Mouse (Mus musculus): ENCODE data around the gene Gm12216. TPM values are rescaled to one million over a fixed set of nuclear protein-coding genes. Genes with fewer than 3 reads are reported as not detected.
"Not testable (repeated sequence)": the region's sequence is repeated elsewhere in the genome, so short reads cannot be mapped to it uniquely, and the experiment has no call there.

Gene Gm12216
- total RNA-seq, 2 experiments from 2014 or later, result 1.9 to 2.0 TPM

- intact Hi-C loops (cut with DNase I), result no loop called here
- DNase-seq, result no peak
Measured at GRCm38 (mm10) chr11:53874706-53875105, 15.7 kb upstream of the Gm12216 start.

GRCm38 (mm10) chr11:53873909-53874704 is 15.1 kb upstream of the Gm12216 start:
- DNase-seq; intact Hi-C loops (cut with DNase I): not testable (repeated sequence)

GRCm38 (mm10) chr11:53871786-53872507 is 12.9 kb upstream of the Gm12216 start:
- no peak for DNase-seq
- intact Hi-C loops (cut with DNase I), result no loop called here

- intact Hi-C loops (cut with DNase I), result loop anchor here (5.0 kb wide), 1 partner anchor 83 kb away; no protein-coding TSS in a partner anchor
Measured at GRCm38 (mm10) chr11:53869172-53869571, 10.1 kb upstream of the Gm12216 start.

GRCm38 (mm10) chr11:53868323-53868722 is 9.3 kb upstream of the Gm12216 start:
- not testable (repeated sequence) for DNase-seq
- intact Hi-C loops (cut with DNase I), result loop anchor here (5.0 kb wide), 1 partner anchor 84 kb away; no protein-coding TSS in a partner anchor

More at GRCm38 (mm10) chr11:53869172-53869571, 10.1 kb upstream of the Gm12216 start:
- DNase-seq, result no peak

- intact Hi-C loops (cut with DNase I), result loop anchor here (5.0 kb wide), 1 partner anchor 87 kb away; no protein-coding TSS in a partner anchor
- not testable (repeated sequence) for DNase-seq
Measured at GRCm38 (mm10) chr11:53864724-53865310, 5.8 kb upstream of the Gm12216 start.

GRCm38 (mm10) chr11:53860944-53861343 is 1.9 kb upstream of the Gm12216 start:
- DNase-seq; intact Hi-C loops (cut with DNase I): not testable (repeated sequence)

- intact Hi-C loops (cut with DNase I), result no loop called here
- DNase-seq, result no peak
Measured at GRCm38 (mm10) chr11:53858058-53858760, 847 bp downstream of the Gm12216 start.

- peak; percentile 55 to 58 for DNase-seq
- intact Hi-C loops (cut with DNase I), result no loop called here
Measured at GRCm38 (mm10) chr11:53853665-53854064, 5.4 kb downstream of the Gm12216 start.

- DNase-seq, result no peak
- intact Hi-C loops (cut with DNase I), result no loop called here
Measured at GRCm38 (mm10) chr11:53851795-53852194, 7.3 kb downstream of the Gm12216 start.

- DNase-seq, result peak; percentile 88
- intact Hi-C loops (cut with DNase I), result loop anchor here (1.0 kb wide), 2 partner anchors 91 to 112 kb away; no protein-coding TSS in a partner anchor
Measured at GRCm38 (mm10) chr11:53849588-53850320, 9.3 kb downstream of the Gm12216 start.

- no peak for DNase-seq
- intact Hi-C loops (cut with DNase I), result no loop called here
Measured at GRCm38 (mm10) chr11:53845680-53846079, 13.4 kb downstream of the Gm12216 start.

GRCm38 (mm10) chr11:53843106-53843505 is 15.9 kb downstream of the Gm12216 start:
- intact Hi-C loops (cut with DNase I), result no loop called here
- DNase-seq, result no peak

GRCm38 (mm10) chr11:53842161-53842581 is 16.9 kb downstream of the Gm12216 start:
- DNase-seq, result no peak
- intact Hi-C loops (cut with DNase I), result no loop called here

GRCm38 (mm10) chr11:53841514-53841913 is 17.5 kb downstream of the Gm12216 start:
- intact Hi-C loops (cut with DNase I), result no loop called here
- no peak for DNase-seq

- intact Hi-C loops (cut with DNase I), result no loop called here
- DNase-seq, result no peak
Measured at GRCm38 (mm10) chr11:53839663-53840642, 19.1 kb downstream of the Gm12216 start.

GRCm38 (mm10) chr11:53839147-53839546 is 19.9 kb downstream of the Gm12216 start:
- intact Hi-C loops (cut with DNase I), result no loop called here
- DNase-seq, result no peak

GRCm38 (mm10) chr11:53837731-53838130 is 21.3 kb downstream of the Gm12216 start:
- intact Hi-C loops (cut with DNase I), result no loop called here
- DNase-seq, result no peak
